Mouse (Mus musculus): ENCODE results near the gene Atp6v1g2. TPM values are rescaled to one million over a fixed set of nuclear protein-coding genes. Genes with fewer than 3 reads are reported as not detected.
A peak's percentile ranks its signal among the peaks of the same experiment; 100 is the strongest.

The Atp6v1g2 gene
- polyA plus RNA-seq, 1 experiment: 4.2 TPM

DNA sequence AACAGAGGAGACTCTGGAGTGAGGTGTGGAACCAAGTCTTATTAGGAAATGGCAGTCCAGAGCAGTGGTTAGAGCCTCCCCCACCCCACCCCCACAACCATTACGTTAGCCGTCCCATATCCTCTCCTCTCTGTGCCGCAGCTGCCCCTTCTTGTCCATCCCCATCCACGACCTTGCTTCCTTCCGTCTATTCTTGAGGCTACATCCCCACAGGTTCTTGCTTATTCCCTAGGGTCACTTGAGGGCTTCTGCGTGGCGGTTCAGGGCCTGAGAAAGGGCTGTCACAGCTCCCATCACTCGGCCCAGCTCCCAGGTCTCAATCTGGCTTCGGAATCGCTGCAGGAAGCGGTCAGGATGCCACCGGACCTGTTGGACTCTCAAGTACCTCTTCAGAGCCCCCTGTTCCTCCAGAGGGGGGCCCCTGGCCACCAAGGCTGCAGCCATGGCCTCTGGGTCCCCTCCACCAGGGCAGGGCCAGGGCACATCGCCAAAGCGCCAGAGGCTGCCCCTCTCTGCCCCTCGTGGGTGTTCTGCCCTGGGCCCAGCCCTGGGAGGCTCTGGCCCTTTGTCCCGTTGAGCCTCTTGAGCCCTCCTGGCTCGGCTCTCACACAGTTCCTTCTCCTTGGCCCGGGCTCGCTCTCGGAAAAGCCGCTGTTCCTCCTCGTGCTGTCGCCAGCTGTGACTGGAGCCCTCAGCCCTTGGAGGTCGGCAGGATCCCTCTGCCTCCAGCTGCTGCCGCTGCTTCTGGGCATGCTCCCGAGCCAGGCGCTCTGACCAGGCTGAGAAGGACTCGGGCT, 13.1 kb upstream of the Atp6v1g2 start, which contains the start of gene Gm16181:
Gene Gm16181 (plus strand): TSS at position 679 of the 797 bp plus-strand sequence.
- Histone ChIP-seq H3K4me1 (ENCODE audit: control insufficient read depth, insufficient read depth, low read length) (no peaks in the 10 kb centered on the region), H3K27me3 (ENCODE audit: control insufficient read depth, insufficient read depth, low read length, poor library complexity, severe bottlenecking) (no peaks in the 10 kb centered on the region), H3K9ac (ENCODE audit: low read depth, poor library complexity, severe bottlenecking) (peak within 1 kb of the TSS; percentile 78), H3K27ac (ENCODE audit: insufficient read depth, low read length) (no peak within 1 kb of the TSS), H3K36me3 (ENCODE audit: control insufficient read depth, insufficient read depth, low read length, poor library complexity, severe bottlenecking) (no peaks in the 10 kb centered on the region), H3K4me3 (ENCODE audit: low read depth, low read length) (peak within 1 kb of the TSS; percentile 18), H3K9me3 (replicated peaks; ENCODE audit: control insufficient read depth, insufficient read depth, low read length, poor library complexity, severe bottlenecking) (no peaks in the 10 kb centered on the region)
- no peak for TF ChIP-seq CTCF (IDR thresholded peaks at IDR 0.05; ENCODE audit: low read depth, low read length)
- TF ChIP-seq POLR2A (IDR thresholded peaks at IDR 0.05; ENCODE audit: insufficient read depth, low read length): no peak
- no peak for TF ChIP-seq EP300 (IDR thresholded peaks at IDR 0.05; ENCODE audit: insufficient read depth, low read depth, low read length)

DNA sequence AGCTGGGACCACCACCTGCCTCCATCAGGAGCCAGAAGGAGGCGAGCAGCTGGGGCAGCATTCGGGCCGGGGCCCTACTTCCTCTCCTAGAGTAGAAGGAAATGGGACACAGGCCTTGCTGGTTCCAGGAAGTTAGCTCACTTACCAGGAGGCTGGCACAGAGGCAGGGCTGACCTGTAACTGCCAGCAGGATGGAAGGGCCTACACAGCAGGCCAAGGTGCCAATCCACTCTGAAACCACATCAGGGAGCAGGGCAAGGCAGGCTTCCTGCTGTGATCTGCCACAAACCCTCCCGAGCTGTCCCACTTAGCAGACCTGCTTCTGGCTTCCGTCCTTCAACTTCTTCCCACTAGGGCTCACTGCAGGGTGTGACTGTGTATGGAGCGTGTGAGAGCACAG, 11.2 kb upstream of the Atp6v1g2 start:
- Histone ChIP-seq H3K9ac (ENCODE audit: low read depth, poor library complexity, severe bottlenecking) (no peak overlapping the region), H3K36me3 (ENCODE audit: control insufficient read depth, insufficient read depth, low read length, poor library complexity, severe bottlenecking) (no peaks in the 10 kb centered on the region), H3K9me3 (replicated peaks; ENCODE audit: control insufficient read depth, insufficient read depth, low read length, poor library complexity, severe bottlenecking) (no peaks in the 10 kb centered on the region), H3K27me3 (ENCODE audit: control insufficient read depth, insufficient read depth, low read length, poor library complexity, severe bottlenecking) (no peaks in the 10 kb centered on the region), H3K4me1 (ENCODE audit: control insufficient read depth, insufficient read depth, low read length) (no peaks in the 10 kb centered on the region), H3K4me3 (ENCODE audit: low read depth, low read length) (no peak overlapping the region), H3K27ac (ENCODE audit: insufficient read depth, low read length) (no peak overlapping the region)
- TF ChIP-seq CTCF (IDR thresholded peaks at IDR 0.05; ENCODE audit: low read depth, low read length) (no peak), POLR2A (IDR thresholded peaks at IDR 0.05; ENCODE audit: insufficient read depth, low read length) (no peak), EP300 (IDR thresholded peaks at IDR 0.05; ENCODE audit: insufficient read depth, low read depth, low read length) (no peak)

DNA sequence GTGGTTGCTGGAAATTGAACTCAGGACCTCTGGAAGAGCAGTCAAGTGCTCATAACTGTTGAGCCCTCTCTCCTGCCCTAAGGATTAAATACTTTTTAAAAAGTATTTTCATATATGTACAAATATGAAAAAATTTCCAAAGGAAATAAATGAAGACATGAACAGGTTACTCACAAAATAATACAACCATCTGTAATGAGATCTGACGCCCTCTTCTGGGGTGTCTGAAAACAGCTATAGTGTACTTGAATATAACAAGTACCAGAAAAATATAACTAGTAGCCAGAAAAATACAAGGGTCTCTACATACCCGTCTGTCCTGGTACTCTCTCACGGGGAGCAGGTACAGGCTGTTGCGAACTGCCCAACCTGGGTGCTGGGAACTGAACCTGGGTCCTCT, 8.8 kb upstream of the Atp6v1g2 start:
- no peaks in the 10 kb centered on the region for H3K4me1 ChIP-seq (ENCODE audit: control insufficient read depth, insufficient read depth, low read length)
- H3K27ac ChIP-seq (ENCODE audit: insufficient read depth, low read length): no peak overlapping the region
- H3K27me3 ChIP-seq (ENCODE audit: control insufficient read depth, insufficient read depth, low read length, poor library complexity, severe bottlenecking): no peaks in the 10 kb centered on the region
- H3K4me3 ChIP-seq (ENCODE audit: low read depth, low read length): no peak overlapping the region
- 0 out of 2 replicates have a peak, but pooled peaks cover 3% of the 10 kb centered on the region for H3K36me3 ChIP-seq (ENCODE audit: control insufficient read depth, insufficient read depth, low read length, poor library complexity, severe bottlenecking)
- TF ChIP-seq EP300 (IDR thresholded peaks at IDR 0.05; ENCODE audit: insufficient read depth, low read depth, low read length) (no peak), POLR2A (IDR thresholded peaks at IDR 0.05; ENCODE audit: insufficient read depth, low read length) (no peak), CTCF (IDR thresholded peaks at IDR 0.05; ENCODE audit: low read depth, low read length) (no peak)
- no peaks in the 10 kb centered on the region for H3K9me3 ChIP-seq (replicated peaks; ENCODE audit: control insufficient read depth, insufficient read depth, low read length, poor library complexity, severe bottlenecking)
- no peak overlapping the region for H3K9ac ChIP-seq (ENCODE audit: low read depth, poor library complexity, severe bottlenecking)

DNA sequence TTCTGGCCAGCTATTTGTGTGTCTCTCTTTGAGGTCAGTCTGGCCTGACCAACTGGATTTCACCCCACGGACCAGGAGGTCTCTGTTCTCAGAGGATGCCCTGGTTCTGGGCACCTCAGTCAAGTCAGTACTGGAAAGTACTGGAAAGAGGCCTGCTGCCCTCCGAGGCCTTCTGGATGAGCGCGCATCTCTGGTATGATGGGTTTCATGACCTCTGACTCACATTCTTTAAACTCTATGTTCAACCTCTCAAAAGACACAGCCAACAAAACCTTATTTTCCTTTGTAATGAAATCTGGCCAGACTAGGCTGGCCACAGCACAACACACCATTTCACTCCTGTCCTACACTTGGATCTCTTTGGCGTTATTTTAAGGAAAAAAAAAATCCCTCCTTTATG, 8.0 kb upstream of the Atp6v1g2 start:
- TF ChIP-seq POLR2A (IDR thresholded peaks at IDR 0.05; ENCODE audit: insufficient read depth, low read length): no peak
- no peak for TF ChIP-seq EP300 (IDR thresholded peaks at IDR 0.05; ENCODE audit: insufficient read depth, low read depth, low read length)
- no peak for TF ChIP-seq CTCF (IDR thresholded peaks at IDR 0.05; ENCODE audit: low read depth, low read length)
- H3K4me3 ChIP-seq (ENCODE audit: low read depth, low read length): no peak overlapping the region
- no peak overlapping the region for H3K9ac ChIP-seq (ENCODE audit: low read depth, poor library complexity, severe bottlenecking)
- no peaks in the 10 kb centered on the region for H3K27me3 ChIP-seq (ENCODE audit: control insufficient read depth, insufficient read depth, low read length, poor library complexity, severe bottlenecking)
- H3K27ac ChIP-seq (ENCODE audit: insufficient read depth, low read length): no peak overlapping the region
- H3K9me3 ChIP-seq (replicated peaks; ENCODE audit: control insufficient read depth, insufficient read depth, low read length, poor library complexity, severe bottlenecking): no peaks in the 10 kb centered on the region
- H3K4me1 ChIP-seq (ENCODE audit: control insufficient read depth, insufficient read depth, low read length): no peaks in the 10 kb centered on the region
- peaks cover 3% of the 10 kb centered on the region; the same call in 1 of the 2 replicates for H3K36me3 ChIP-seq (ENCODE audit: control insufficient read depth, insufficient read depth, low read length, poor library complexity, severe bottlenecking)

DNA sequence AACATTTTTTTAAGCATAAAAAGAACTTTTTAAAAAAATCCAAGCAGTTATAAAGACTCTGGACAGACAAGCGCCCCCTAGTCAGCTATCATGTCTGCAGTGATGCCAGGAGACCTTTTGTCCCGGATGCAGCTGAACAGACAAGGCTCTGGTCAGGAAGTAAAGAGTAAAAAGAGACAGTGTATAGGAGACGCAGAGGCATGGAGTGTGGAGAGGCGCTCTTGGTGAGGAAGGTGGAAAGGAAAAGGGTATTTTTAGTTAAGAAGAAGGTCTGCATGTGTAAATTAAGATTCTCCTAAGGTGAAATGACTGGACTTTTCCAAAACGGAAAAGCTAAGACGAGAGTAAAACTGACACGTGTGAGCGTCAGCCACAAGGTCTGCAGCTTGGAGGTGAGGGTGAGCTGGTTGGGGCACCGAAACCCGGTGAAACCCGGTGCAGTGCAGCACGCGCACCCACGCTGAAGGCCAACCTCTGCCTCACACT, 6.9 kb upstream of the Atp6v1g2 start:
- H3K9ac ChIP-seq (ENCODE audit: low read depth, poor library complexity, severe bottlenecking): no peak overlapping the region
- H3K27me3 ChIP-seq (ENCODE audit: control insufficient read depth, insufficient read depth, low read length, poor library complexity, severe bottlenecking): no peaks in the 10 kb centered on the region
- H3K36me3 ChIP-seq (ENCODE audit: control insufficient read depth, insufficient read depth, low read length, poor library complexity, severe bottlenecking): peaks cover 9% of the 10 kb centered on the region; the same call in 1 of the 2 replicates
- no peak overlapping the region for H3K27ac ChIP-seq (ENCODE audit: insufficient read depth, low read length)
- no peaks in the 10 kb centered on the region for H3K9me3 ChIP-seq (replicated peaks; ENCODE audit: control insufficient read depth, insufficient read depth, low read length, poor library complexity, severe bottlenecking)
- TF ChIP-seq CTCF (IDR thresholded peaks at IDR 0.05; ENCODE audit: low read depth, low read length) (no peak), EP300 (IDR thresholded peaks at IDR 0.05; ENCODE audit: insufficient read depth, low read depth, low read length) (no peak), POLR2A (IDR thresholded peaks at IDR 0.05; ENCODE audit: insufficient read depth, low read length) (no peak)
- H3K4me1 ChIP-seq (ENCODE audit: control insufficient read depth, insufficient read depth, low read length): no peaks in the 10 kb centered on the region
- no peak overlapping the region for H3K4me3 ChIP-seq (ENCODE audit: low read depth, low read length)

DNA sequence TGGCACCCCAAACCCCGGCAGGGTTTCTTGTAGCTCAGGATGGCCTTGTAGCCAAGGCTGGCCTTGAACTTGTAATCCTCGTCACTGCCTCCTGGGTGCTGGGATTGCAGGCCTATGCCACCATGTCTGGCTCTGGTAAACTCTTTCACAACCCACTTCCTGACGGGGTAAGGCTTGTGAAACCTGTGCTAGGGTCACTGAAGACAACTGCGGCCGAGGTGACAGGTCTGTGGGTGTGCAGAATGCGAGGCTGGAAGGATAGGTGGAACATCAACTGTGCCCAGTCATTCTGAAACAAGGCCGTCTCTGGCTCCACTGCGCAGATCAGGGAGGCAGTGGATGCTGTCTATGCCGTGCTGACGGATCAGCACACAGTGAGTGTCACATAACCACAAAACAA, 2.4 kb upstream of the Atp6v1g2 start:
- no peak for TF ChIP-seq EP300 (IDR thresholded peaks at IDR 0.05; ENCODE audit: insufficient read depth, low read depth, low read length)
- no peak for TF ChIP-seq CTCF (IDR thresholded peaks at IDR 0.05; ENCODE audit: low read depth, low read length)
- no peak for TF ChIP-seq POLR2A (IDR thresholded peaks at IDR 0.05; ENCODE audit: insufficient read depth, low read length)
- no peaks in the 10 kb centered on the region for H3K9me3 ChIP-seq (replicated peaks; ENCODE audit: control insufficient read depth, insufficient read depth, low read length, poor library complexity, severe bottlenecking)
- no peak overlapping the region for H3K4me3 ChIP-seq (ENCODE audit: low read depth, low read length)
- no peaks in the 10 kb centered on the region for H3K27me3 ChIP-seq (ENCODE audit: control insufficient read depth, insufficient read depth, low read length, poor library complexity, severe bottlenecking)
- H3K27ac ChIP-seq (ENCODE audit: insufficient read depth, low read length): no peak overlapping the region
- peaks cover 9% of the 10 kb centered on the region; the same call in 1 of the 2 replicates for H3K36me3 ChIP-seq (ENCODE audit: control insufficient read depth, insufficient read depth, low read length, poor library complexity, severe bottlenecking)
- H3K9ac ChIP-seq (ENCODE audit: low read depth, poor library complexity, severe bottlenecking): no peak overlapping the region
- H3K4me1 ChIP-seq (ENCODE audit: control insufficient read depth, insufficient read depth, low read length): no peaks in the 10 kb centered on the region

Data from ES-Bruce4 (cell line).